Mouse (Mus musculus) midbrain, embryonic 16.5 days (tissue): ENCODE measurements around the gene Gm20388. TPM values are rescaled to one million over a fixed set of nuclear protein-coding genes. Genes with fewer than 3 reads are reported as not detected.
A peak's percentile ranks its signal among the peaks of the same experiment; 100 is the strongest.

Experiments
- ATAC-seq: fragments of 200-750 bp; cut with Nextera tagmentation; 2 replicates; pipeline ENCODE4 v1.8.0; 2017; ENCODE audit warnings: moderate TSS enrichment
- H3K27ac ChIP-seq: fragments of 300-500 bp; sonication (generic); 2 replicates; pipeline ENCODE4 v1.5.1; 2014; ENCODE audit warnings: mild to moderate bottlenecking, low read length, mixed read lengths
- H3K27me3 ChIP-seq: fragments of 300-500 bp; sonication (generic); 2 replicates; pipeline ENCODE4 v1.6.1; 2014; ENCODE audit warnings: low read depth, low read length, mixed read lengths; ENCODE audit not compliant: control insufficient read depth, insufficient read depth
- H3K36me3 ChIP-seq: fragments of 300-500 bp; sonication (generic); 2 replicates; pipeline ENCODE4 v1.6.1; 2014; ENCODE audit warnings: mild to moderate bottlenecking, low read length, moderate library complexity, mixed read lengths; ENCODE audit not compliant: control insufficient read depth, insufficient read depth
- H3K4me1 ChIP-seq: fragments of 300-500 bp; sonication (generic); 2 replicates; pipeline ENCODE4 v1.6.1; 2014; ENCODE audit warnings: mild to moderate bottlenecking, low read length, mixed read lengths; ENCODE audit not compliant: control insufficient read depth, insufficient read depth
- H3K4me2 ChIP-seq: fragments of 300-500 bp; sonication (generic); 2 replicates; pipeline ENCODE4 v1.6.1; 2014; ENCODE audit warnings: mild to moderate bottlenecking, low read length, mixed read lengths
- H3K4me3 ChIP-seq: fragments of 300-500 bp; sonication (generic); 2 replicates; pipeline ENCODE4 v1.5.1; 2014; ENCODE audit warnings: low read depth, mild to moderate bottlenecking, low read length, moderate library complexity, mixed read lengths
- H3K9ac ChIP-seq: fragments of 300-500 bp; sonication (generic); 2 replicates; pipeline ENCODE4 v1.6.1; 2014; ENCODE audit warnings: low read depth, low read length, mixed read lengths
- H3K9me3 ChIP-seq: fragments of 300-500 bp; sonication (generic); replicated peaks from 2 replicates; pipeline ENCODE4 v1.6.1; 2014; ENCODE audit warnings: mild to moderate bottlenecking, low read length, mixed read lengths; ENCODE audit not compliant: control insufficient read depth, poor library complexity, severe bottlenecking
- WGBS: fragments of 180-500 bp; shearing (Covaris S2); extraction: QIAGEN DNeasy Blood & Tissue Kit; methylation state at CpG from one replicate; pipeline ENCODE4 v1.1.7; 2014; 5-methylcytosine and 5-hydroxymethylcytosine counted together
- polyA plus RNA-seq: library from polyadenylated mRNA; unstranded; fragments of >200 nt; fragmentation: Nextera tagmentation; extraction: Ambion mirVana; gene quantifications from 2 replicates; pipeline ENCODE4 v1.2.1, GENCODE M21; 2015

Gm20388 gene
- polyA plus RNA-seq, 1 experiment from 2014 or later: 7.5 TPM

DNA sequence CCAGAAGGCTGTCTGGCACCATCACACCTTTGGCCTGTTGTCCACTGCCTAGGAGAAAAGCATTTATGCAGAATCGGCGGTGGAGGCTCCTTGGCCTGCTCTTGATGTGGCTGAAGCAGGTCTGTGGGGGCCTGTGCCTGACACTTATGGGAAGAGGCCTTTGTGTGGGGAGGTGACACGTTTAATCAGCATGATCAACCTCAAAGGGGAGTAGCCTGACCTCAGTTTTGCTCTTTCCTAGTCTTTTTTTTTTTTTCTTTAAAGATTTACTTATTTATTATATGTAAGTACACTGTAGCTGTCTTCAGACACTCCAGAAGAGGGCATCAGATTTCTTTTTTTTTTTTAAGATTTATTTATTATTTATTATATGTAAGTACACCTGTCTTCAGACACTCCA is 2052.3 kb downstream of the Gm20388 start:
- no peaks in the 10 kb centered on the region for H3K27me3 ChIP-seq
- H3K4me1 ChIP-seq: peaks cover 15% of the 10 kb centered on the region
- H3K9ac ChIP-seq: no peak overlapping the region
- H3K9me3 ChIP-seq: no peaks in the 10 kb centered on the region
- no peak overlapping the region for H3K27ac ChIP-seq
- H3K4me3 ChIP-seq: no peak overlapping the region
- H3K4me2 ChIP-seq: no peak overlapping the region
- 76% methylated on average over 3 of the region's 3 CpGs for WGBS
- H3K36me3 ChIP-seq: no peaks in the 10 kb centered on the region
- no peak for ATAC-seq

DNA sequence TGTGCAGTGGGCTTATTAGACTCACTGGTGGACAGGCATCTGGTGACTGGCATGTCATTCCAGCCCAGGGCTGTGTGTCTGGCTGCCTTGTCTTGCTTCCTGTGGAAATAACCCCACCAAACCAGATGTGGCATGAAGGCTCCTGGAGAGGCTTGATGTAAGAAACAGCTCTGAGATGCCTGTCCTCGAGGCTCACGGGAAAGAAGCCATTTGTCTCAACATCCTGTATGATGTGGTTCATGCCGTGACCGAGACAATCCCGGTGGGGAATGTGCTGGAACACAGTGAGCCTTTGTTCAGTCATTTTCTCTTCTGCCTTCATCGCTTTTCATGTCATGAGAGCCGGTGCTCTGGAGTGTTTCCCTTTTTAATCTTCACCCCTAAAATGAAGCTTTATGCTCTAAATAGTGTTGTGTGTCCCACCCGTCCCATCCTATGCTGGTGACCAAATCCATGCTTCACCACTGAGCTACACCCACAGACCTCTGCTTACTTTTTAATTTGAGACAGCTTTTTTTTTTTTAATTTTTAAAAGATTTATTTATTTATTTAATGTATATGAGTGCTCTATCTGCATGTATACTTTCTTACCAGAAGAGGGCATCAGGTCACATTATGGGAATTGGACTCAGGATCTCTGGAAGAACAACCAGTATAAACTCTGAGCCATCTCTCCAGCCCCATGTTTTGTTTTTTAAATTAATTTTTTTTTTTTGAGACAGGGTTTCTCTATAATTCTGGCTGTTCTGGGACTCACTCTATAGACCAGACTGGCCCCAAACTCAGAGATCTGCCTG is 2054.3 kb downstream of the Gm20388 start:
- 78% methylated on average over 8 of the region's 8 CpGs for WGBS
- H3K4me1 ChIP-seq: peaks cover 20% of the 10 kb centered on the region

DNA sequence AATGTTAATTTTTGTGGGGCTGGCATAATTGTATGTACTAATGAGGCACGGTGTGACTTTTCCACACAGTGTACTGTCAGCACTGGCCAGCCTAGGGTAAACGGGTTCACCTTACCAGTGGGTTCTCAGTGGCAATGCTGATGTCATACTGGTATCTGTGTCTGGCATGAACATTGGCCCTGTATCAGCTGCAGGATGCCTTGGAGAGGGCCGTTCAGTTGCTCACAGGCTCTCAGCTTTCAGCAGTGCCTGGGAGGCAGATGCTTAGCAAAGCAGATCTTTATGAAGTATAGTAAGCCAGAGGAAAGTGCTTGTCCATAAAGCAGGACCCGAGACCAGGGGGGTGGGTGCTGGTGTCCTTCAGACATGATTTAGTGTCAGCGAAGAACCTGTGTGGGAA is 2055.5 kb downstream of the Gm20388 start:
- Histone ChIP-seq H3K4me2 (no peak overlapping the region), H3K27me3 (no peaks in the 10 kb centered on the region), H3K9ac (no peak overlapping the region), H3K27ac (no peak overlapping the region), H3K9me3 (no peaks in the 10 kb centered on the region), H3K4me1 (peaks cover 24% of the 10 kb centered on the region), H3K4me3 (no peak overlapping the region), H3K36me3 (no peaks in the 10 kb centered on the region)
- 0 out of 2 replicates have a peak, but pooled peaks have one; percentile 41 for ATAC-seq
- WGBS: 70% methylated on average over 5 of the region's 5 CpGs

More for the DNA sequence above, 2054.3 kb downstream of the Gm20388 start:
- Histone ChIP-seq H3K36me3 (no peaks in the 10 kb centered on the region), H3K9ac (no peak overlapping the region), H3K4me3 (no peak overlapping the region), H3K4me2 (no peak overlapping the region), H3K27ac (no peak overlapping the region), H3K27me3 (no peaks in the 10 kb centered on the region), H3K9me3 (no peaks in the 10 kb centered on the region)
- ATAC-seq: no peak

DNA sequence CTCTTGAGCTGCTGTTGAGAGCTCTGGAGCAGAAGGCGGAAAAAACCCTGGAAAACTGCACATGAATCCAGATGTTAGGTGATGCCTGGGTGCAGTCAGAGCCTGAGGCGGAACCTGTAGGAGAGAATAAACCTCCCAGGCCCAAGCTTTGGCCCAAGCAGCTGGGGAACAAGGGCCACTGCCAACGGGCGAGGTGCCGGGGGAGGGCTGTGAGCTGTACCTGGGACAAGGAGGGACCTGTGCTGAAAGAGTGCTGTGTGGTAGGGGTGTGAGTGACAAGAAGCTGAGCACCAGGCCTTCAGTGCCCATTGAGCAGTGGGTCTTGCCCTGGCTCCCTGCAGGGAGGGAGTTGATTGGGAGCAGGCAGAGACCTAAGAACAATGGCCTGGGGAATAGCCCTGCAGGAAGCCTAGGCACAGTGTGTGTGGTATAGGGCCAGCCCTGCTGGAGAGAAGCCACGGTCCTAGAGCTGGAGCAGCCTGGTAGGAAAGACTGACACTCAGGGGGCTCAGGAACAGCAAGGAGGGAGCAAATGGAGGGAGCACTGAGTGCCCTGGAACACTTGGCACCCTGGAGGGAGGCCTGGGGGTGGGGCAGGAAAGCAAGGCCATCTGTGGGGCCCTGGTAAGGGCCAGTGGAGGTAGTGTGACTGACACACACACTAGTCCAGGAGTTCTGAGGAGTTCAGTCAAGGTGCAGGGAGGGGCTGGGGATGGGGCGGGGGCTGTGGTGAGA is 2056.2 kb downstream of the Gm20388 start:
- 46% methylated on average over 7 of the region's 7 CpGs for WGBS
- Histone ChIP-seq H3K36me3 (no peaks in the 10 kb centered on the region), H3K4me1 (peaks cover 31% of the 10 kb centered on the region), H3K9ac (peak overlapping the region; percentile 45), H3K27me3 (no peaks in the 10 kb centered on the region), H3K4me3 (no peak overlapping the region), H3K4me2 (no peak overlapping the region), H3K9me3 (no peaks in the 10 kb centered on the region), H3K27ac (no peak overlapping the region)
- ATAC-seq: peak; percentile 66

DNA sequence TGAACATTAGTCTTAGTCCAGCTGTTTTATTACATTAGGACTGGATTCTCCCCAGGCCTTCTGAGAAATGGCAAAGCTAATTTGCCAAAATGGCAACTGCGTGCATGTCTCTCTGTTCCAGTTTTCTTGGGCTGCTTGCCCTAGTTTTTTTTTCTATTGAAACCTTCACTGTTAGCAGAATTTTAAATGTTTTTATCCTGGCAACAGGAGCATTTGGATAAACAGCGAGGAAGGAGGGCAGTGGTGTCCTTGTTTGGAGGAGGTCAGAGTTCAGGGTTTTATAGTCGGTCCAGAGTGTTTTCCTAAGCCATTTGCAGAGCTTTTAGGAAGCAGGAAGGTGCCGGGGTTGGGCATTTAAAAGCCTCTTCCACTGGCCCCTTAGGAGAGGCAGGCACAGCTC is 2057.3 kb downstream of the Gm20388 start:
- Histone ChIP-seq H3K4me2 (no peak overlapping the region), H3K9ac (0 out of 2 replicates have a peak overlapping the region, but pooled peaks have one; percentile 5), H3K36me3 (no peaks in the 10 kb centered on the region), H3K9me3 (no peaks in the 10 kb centered on the region), H3K4me3 (no peak overlapping the region), H3K4me1 (peaks cover 31% of the 10 kb centered on the region), H3K27ac (peak overlapping the region; percentile 30), H3K27me3 (no peaks in the 10 kb centered on the region)
- 37% methylated on average over 4 of the region's 4 CpGs for WGBS
- ATAC-seq: no peak

DNA sequence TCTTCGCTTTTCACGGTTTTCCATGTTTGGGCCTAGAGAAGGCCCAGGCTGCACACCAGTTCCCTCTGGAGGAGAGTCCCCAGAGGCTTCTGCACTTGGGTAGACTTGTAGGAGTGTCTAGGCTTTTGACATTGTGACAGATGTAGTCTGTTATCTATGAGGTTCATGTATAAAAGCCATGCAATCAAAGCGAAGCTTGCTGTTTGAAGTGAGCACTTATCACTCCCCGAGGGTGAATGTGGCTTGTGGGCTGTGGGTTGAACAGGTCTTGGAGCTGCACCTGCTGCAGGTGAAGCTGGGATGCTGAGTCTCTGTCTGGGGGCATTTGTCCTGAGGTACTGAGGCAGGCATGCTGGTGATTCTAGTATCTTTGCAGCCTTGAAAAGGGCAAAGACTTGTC is 2057.9 kb downstream of the Gm20388 start:
- H3K9ac ChIP-seq: no peak overlapping the region
- ATAC-seq: no peak
- no peak overlapping the region for H3K4me2 ChIP-seq
- H3K27ac ChIP-seq: peak overlapping the region; percentile 30
- H3K27me3 ChIP-seq: no peaks in the 10 kb centered on the region
- H3K4me1 ChIP-seq: peaks cover 31% of the 10 kb centered on the region
- H3K4me3 ChIP-seq: no peak overlapping the region
- H3K36me3 ChIP-seq: no peaks in the 10 kb centered on the region
- H3K9me3 ChIP-seq: no peaks in the 10 kb centered on the region
- WGBS: 75% methylated on average over 4 of the region's 4 CpGs

DNA sequence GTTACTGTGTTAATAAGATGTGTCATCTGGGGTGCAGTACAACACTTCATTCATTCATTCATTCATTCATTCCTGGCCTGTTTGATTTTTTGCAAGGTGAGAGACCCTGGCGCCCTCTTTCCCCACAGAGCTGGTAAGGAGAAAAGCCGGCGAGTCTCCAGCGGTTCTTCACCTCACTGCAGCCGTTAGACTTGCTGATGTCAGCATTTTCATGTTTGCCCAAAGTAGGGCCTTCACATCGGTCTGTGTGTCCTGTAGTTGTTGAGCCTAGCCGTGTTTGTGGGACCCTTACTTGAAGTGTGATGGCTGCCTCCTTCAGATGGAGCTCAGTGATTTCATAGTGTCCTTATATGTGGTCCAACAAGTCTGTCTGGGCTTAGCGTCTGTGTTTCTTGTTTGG is 2059.6 kb downstream of the Gm20388 start:
- Histone ChIP-seq H3K4me1 (peaks cover 31% of the 10 kb centered on the region), H3K9ac (0 out of 2 replicates have a peak overlapping the region, but pooled peaks have one; percentile 0), H3K27ac (peak overlapping the region; percentile 1; the same call in 1 of the 2 replicates), H3K4me2 (no peak overlapping the region), H3K4me3 (no peak overlapping the region), H3K9me3 (no peaks in the 10 kb centered on the region), H3K27me3 (no peaks in the 10 kb centered on the region), H3K36me3 (peaks cover 6% of the 10 kb centered on the region; the same call in 1 of the 2 replicates)
- WGBS: 87% methylated on average over 8 of the region's 8 CpGs
- no peak for ATAC-seq

DNA sequence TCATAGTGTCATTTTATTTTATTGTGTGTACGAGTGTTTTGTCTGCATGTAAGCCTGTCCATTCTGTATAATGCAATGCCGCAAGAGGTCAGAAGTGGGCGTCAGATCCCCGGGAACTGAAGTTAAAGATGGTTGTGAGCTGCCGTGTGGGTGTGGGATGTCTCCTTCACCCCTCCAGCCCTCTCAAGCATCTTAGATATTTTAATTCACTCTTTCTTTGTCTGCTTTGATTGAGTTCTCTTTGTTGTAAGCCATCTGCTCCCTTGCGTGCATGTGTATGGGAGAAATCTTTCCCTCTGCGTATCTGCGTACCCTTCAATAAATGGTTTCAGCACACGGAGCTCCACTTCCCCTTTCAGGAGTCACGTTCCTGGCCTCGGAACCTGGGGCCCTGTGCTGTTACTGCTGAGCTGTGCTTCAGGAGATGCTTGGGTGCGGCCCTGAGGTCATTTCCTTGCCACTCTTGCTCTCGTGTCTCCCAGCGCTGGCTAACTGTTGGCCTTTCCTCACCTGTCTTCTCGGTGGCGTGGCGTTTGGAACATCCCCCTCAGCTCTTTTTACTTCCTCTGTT is 2060.9 kb downstream of the Gm20388 start:
- H3K4me2 ChIP-seq: no peak overlapping the region
- peaks cover 17% of the 10 kb centered on the region for H3K36me3 ChIP-seq
- H3K27ac ChIP-seq: peak overlapping the region; percentile 58
- H3K9me3 ChIP-seq: no peaks in the 10 kb centered on the region
- H3K4me3 ChIP-seq: no peak overlapping the region
- no peak for ATAC-seq
- peaks cover 28% of the 10 kb centered on the region for H3K4me1 ChIP-seq
- H3K27me3 ChIP-seq: no peaks in the 10 kb centered on the region
- H3K9ac ChIP-seq: 0 out of 2 replicates have a peak overlapping the region, but pooled peaks have one; percentile 30
- 59% methylated on average over 17 of the region's 17 CpGs for WGBS
